8 mouse cellular contexts compared by ENCODE assay signal in genomic region chr5:127616884-127617635, GRCm38 (mm10). TPM values are rescaled to one million over a fixed set of nuclear protein-coding genes. Genes with fewer than 3 reads are reported as not detected.
DNase-seq lines count a peak whose midpoint lies in the region; ATAC-seq lines count a peak whose summit lies in the region.

No protein-coding gene starts in this region.

- H3K4me3 ChIP-seq in hindbrain, embryonic 12.5 days: peak overlapping the region; percentile 91

- H3K27ac ChIP-seq in hindbrain, embryonic 12.5 days: peak overlapping the region; percentile 85

- WGBS in hindbrain, embryonic 12.5 days: under 1% methylated on average over 91 of the region's 91 CpGs

- peak; percentile 92 for ATAC-seq in hindbrain, embryonic 12.5 days (ENCODE audit: low FRiP score)

- peak overlapping the region; percentile 92 for H3K4me2 ChIP-seq in hindbrain, embryonic 12.5 days (replicated peaks)

- H3K27me3 ChIP-seq in hindbrain, embryonic 12.5 days: no peaks in the 10 kb centered on the region

- no peaks in the 10 kb centered on the region for H3K36me3 ChIP-seq in hindbrain, embryonic 12.5 days

- peaks cover 26% of the 10 kb centered on the region for H3K4me1 ChIP-seq in hindbrain, embryonic 12.5 days

- peak; percentile 99 for DNase-seq in NIH3T3 (ENCODE audit: low read depth)
- peak; percentile 99 for DNase-seq in cerebellum, postnatal 10 days
- DNase-seq in frontal cortex, postnatal 10 days (ENCODE audit: low spot score in 2 of 2): peak; percentile 96 to 98
- DNase-seq in layer of hippocampus, postnatal 14 days (ENCODE audit: low spot score in 2 of 2): peak; percentile 96 to 98
- peak; percentile 98 for DNase-seq in lung, postnatal 14 days
- DNase-seq in retina, adult 2 months (ENCODE audit: low read depth, low spot score): peak; percentile 91
- DNase-seq in thymus, postnatal 36 days: peak; percentile 94 to 95

- peak overlapping the region; percentile 98 for H3K9ac ChIP-seq in hindbrain, embryonic 12.5 days

- H3K9me3 ChIP-seq in hindbrain, embryonic 12.5 days (replicated peaks): no peaks in the 10 kb centered on the region

RNA-seq across cellular contexts. Expression of gene Glt1d1, which starts 15.0 kb away (rescaled TPM):
- 1.0 and 1.7 TPM in 2 replicates for polyA plus RNA-seq in hindbrain, embryonic 12.5 days (2016; fragmentation: Nextera tagmentation; extraction: Ambion mirVana)
- total RNA-seq in layer of hippocampus, postnatal 14 days (2021): 10 to 100 TPM; 23.8 to 26.7 TPM

RNA-seq across cellular contexts. Expression of gene Slc15a4, which starts 15.6 kb away (rescaled TPM):
- 22.5 and 28.5 TPM in 2 replicates for polyA plus RNA-seq in hindbrain, embryonic 12.5 days (2016; fragmentation: Nextera tagmentation; extraction: Ambion mirVana)
- 10 to 100 TPM; 30.6 to 33.7 TPM for total RNA-seq in layer of hippocampus, postnatal 14 days (2021)

Comparison
In these comparisons a context has a peak if more than half of its experiments do, and no peak if none do; other contexts are left out.
1. Peak in every context shown above with its lines: DNase-seq, ATAC-seq, H3K4me3 ChIP-seq and H3K27ac ChIP-seq.